Mouse (Mus musculus) G1E-ER4 (cell line): ENCODE results near the gene Gm3402. TPM values are rescaled to one million over a fixed set of nuclear protein-coding genes. Genes with fewer than 3 reads are reported as not detected.
"Not testable (repeated sequence)": the region's sequence is repeated elsewhere in the genome, so short reads cannot be mapped to it uniquely, and the experiment has no call there.

ENCODE experiments used
- GATA1 ChIP-seq: IDR thresholded peaks from one replicate; pipeline ENCODE4 v1.8.0; 2012; ENCODE audit warnings: low read length, inconsistent platforms
- polyA plus RNA-seq: library from polyadenylated mRNA; stranded (reverse); fragments of >175 nt; gene quantifications from 2 replicates; pipeline ENCODE4 v1.2.3, GENCODE M21; 2012

Gm3402 gene
- polyA plus RNA-seq, result not detected in 2 replicates

- TF ChIP-seq GATA1, result not testable (repeated sequence)
These were observed at the start of gene Gm3402 for GRCm38 (mm10) chr5:146513823-146514222. Gene Gm3402 (plus strand): TSS chr5:146514123.

DNA sequence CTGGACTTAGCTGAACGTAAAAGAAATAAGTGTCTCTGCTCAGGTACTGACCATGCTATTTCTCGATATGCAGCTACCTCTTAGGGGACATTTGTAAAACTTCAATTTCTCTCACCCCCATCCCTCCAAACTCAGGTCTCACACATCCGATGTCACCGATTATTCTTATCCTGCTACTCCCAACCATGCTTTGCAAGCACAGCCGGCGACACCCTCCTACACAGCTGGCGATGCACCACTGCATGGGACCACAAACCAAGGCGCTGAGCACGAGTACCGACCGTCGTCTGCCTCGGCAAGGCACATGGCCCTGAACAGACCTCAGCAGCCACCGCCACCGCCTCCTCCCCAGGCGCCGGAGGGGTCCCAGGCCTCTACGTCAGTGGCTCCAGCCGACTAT, 47.3 kb upstream of the Gm3402 start:
- no peak for TF ChIP-seq GATA1

GRCm38 (mm10) chr5:146468311-146468710, 45.6 kb upstream of the Gm3402 start:
- TF ChIP-seq GATA1, result no peak

GRCm38 (mm10) chr5:146470821-146471220, 43.1 kb upstream of the Gm3402 start:
- TF ChIP-seq GATA1, result no peak

DNA sequence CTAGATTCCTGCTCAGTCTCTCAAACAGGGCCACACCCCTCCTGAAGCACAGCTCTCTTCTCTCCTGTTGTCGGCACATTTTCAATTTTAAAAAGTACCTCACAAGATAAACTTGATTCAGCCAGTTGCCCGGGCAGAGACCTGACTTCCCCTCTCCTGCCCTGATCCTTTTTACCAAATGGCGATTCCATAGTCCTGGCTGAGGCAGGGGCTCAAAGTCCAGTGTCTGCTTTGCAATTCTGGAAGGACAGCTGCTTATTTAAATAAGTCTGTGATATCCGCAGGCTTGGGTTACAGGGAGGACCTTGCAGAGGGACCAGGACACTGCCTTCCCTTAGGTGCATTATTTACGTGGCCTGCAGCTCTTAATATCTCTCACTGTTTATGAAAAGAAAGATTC, 42.6 kb upstream of the Gm3402 start:
- TF ChIP-seq GATA1, result no peak

DNA sequence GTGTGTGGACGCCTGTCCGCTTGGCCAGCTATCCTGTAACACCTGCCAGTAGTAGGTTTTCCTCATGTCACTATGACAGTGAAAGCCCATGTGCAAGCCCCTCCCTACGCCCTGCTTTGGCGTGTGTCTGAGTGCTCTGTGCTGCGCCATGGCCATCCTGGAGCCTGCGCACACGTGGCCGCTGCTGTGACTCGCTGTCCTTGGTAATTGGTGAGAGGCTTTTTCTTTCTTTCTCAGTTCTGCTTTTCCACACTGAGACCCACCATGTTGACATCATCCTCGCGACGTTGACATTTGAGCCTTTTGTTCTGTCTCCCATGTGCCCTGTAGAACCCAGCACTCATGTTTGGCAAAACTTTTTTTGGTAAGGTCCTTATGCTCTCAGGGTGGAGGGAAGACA, 42.1 kb upstream of the Gm3402 start:
- TF ChIP-seq GATA1, result no peak

- TF ChIP-seq GATA1, result not testable (repeated sequence)
These were observed 32.3 kb upstream of the Gm3402 start, which contains the start of gene Gm6408 for GRCm38 (mm10) chr5:146481665-146482064. Gene Gm6408 (plus strand): TSS chr5:146481965.

GRCm38 (mm10) chr5:146491063-146491462, 22.9 kb upstream of the Gm3402 start, which contains the start of gene Gm6370:
Gene Gm6370 (plus strand): TSS chr5:146491363.
- not testable (repeated sequence) for TF ChIP-seq GATA1

- not testable (repeated sequence) for TF ChIP-seq GATA1
These were observed 11.8 kb upstream of the Gm3402 start, which contains the start of gene 4930449I24Rik for GRCm38 (mm10) chr5:146502099-146502498. Gene 4930449I24Rik (plus strand): TSS chr5:146502399.

GRCm38 (mm10) chr5:146525501-146525900, 11.6 kb downstream of the Gm3402 start, which contains the start of gene Gm3404:
Gene Gm3404 (plus strand): TSS chr5:146525801.
- not testable (repeated sequence) for TF ChIP-seq GATA1

- not testable (repeated sequence) for TF ChIP-seq GATA1
These were observed 23.4 kb downstream of the Gm3402 start, which contains the start of gene Gm3409 for GRCm38 (mm10) chr5:146537347-146537746. Gene Gm3409 (plus strand): TSS chr5:146537647.

GRCm38 (mm10) chr5:146555836-146556235, 41.9 kb downstream of the Gm3402 start, which contains the start of gene Gm3415:
Gene Gm3415 (plus strand): TSS chr5:146556136.
- TF ChIP-seq GATA1, result not testable (repeated sequence)

DNA sequence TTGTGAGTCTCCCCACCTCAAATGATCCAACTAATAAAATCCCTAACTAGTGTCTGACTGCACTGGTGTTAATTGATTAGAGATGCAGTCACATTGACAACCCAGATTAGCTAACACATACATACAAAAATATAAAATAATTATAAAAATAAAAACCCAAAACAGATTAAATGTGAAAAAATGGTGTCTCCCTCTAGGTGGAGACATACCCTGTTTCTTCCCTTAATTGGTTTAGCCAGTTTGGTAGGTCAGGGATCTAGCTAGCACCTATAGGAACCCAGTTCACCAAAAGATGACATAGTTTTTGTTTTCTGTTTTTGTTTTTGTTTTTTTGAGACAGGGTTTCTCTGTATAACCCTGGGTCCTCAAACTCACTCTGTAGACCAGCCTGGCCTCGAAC, 50.3 kb downstream of the Gm3402 start:
- no peak for TF ChIP-seq GATA1

Other genes starting within 250 kb of the Gm3402 start
- gene Wasf3, start 129.1 kb upstream of the Gm3402 start, polyA plus RNA-seq, result not detected in 2 replicates
- gene Gm6408, start 32.2 kb upstream of the Gm3402 start, polyA plus RNA-seq, result not detected in 2 replicates
- not detected in 2 replicates for gene Gm6370, start 22.8 kb upstream of the Gm3402 start, polyA plus RNA-seq
- not detected in 2 replicates for gene 4930449I24Rik, start 11.7 kb upstream of the Gm3402 start, polyA plus RNA-seq
- gene Gm3404, start 11.7 kb downstream of the Gm3402 start, polyA plus RNA-seq, result not detected in 2 replicates
- gene Gm3409, start 23.5 kb downstream of the Gm3402 start, polyA plus RNA-seq, result not detected in 2 replicates
- gene Gm3415, start 42.0 kb downstream of the Gm3402 start, polyA plus RNA-seq, result not detected in 2 replicates
- not detected in 2 replicates for gene Gpr12, start 71.1 kb downstream of the Gm3402 start, polyA plus RNA-seq